Mouse (Mus musculus) liver, postnatal 0 days (tissue): ENCODE results near the gene Ms4a4d.
A peak's percentile ranks its signal among the peaks of the same experiment; 100 is the strongest.

ENCODE experiments used
- CTCF ChIP-seq: sonication (generic); IDR thresholded peaks from 2 replicates; pipeline ENCODE4 v1.5.1; 2016; ENCODE audit warnings: antibody characterized with exemption, low read depth
- EP300 ChIP-seq: IDR thresholded peaks from 2 replicates; pipeline ENCODE4 v1.6.1; 2016; ENCODE audit warnings: antibody characterized with exemption, low read depth, mild to moderate bottlenecking

DNA sequence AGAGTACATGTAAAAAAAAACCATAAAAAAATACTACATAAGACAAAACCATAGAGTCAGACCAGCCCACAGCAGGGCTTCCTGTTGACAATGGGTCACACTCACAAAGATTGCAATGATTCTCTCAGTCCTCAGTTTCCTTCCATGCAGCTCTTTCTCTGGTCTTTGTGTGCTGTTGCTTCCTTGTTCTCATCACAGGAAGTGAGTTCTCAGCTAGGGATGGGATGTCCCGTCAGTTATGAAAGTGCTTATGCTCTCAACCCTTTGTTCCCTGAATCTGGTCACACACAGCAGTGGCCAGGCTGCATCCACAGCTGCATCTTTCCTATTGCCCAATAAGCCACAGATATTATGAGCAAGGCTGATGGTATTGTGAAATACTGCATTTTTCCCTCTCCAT lies 23.1 kb upstream of the Ms4a4d start:
- TF ChIP-seq CTCF: no peak
- 0 out of 2 replicates have a peak, but pooled peaks have one; percentile 21 for TF ChIP-seq EP300
